In genomic region chr1:193337787-193338310, GRCm38 (mm10) we compare ENCODE assay signal across 16 mouse cellular contexts. TPM values are rescaled to one million over a fixed set of nuclear protein-coding genes. Genes with fewer than 3 reads are reported as not detected.
DNase-seq lines count a peak whose midpoint lies in the region; ATAC-seq and TF ChIP-seq lines count a peak whose summit lies in the region.
"Had no signal": no experiment of that assay in that cellular context is flagged by ENCODE, and none has a peak within 500 bp of the region (broad histone marks: within the 10 kb centered on the region; RNA-seq: fewer than 3 reads in every experiment).

No protein-coding gene starts in this region.

- no peaks in the 10 kb centered on the region for H3K9me3 ChIP-seq in neural tube, embryonic 14.5 days (ENCODE audit: control insufficient read depth, low read length)
- H3K9me3 ChIP-seq in intestine, embryonic 16.5 days (ENCODE audit: control insufficient read depth, low read length): no peaks in the 10 kb centered on the region
- H3K9me3 ChIP-seq: embryonic facial prominence, embryonic 15.5 days; lung, embryonic 15.5 days had no signal

- TF ChIP-seq POLR2A in heart, adult 2 months (IDR thresholded peaks at IDR 0.05; ENCODE audit: insufficient read depth, low read depth, low read length): no peak

- no peak for TF ChIP-seq EP300 in heart, adult 2 months (IDR thresholded peaks at IDR 0.05; ENCODE audit: insufficient read depth, low read depth, low read length)

- no peak overlapping the region for H3K4me3 ChIP-seq in heart, adult 2 months
- H3K4me3 ChIP-seq in neural tube, embryonic 14.5 days (ENCODE audit: low read depth, low read length): no peak overlapping the region
- H3K4me3 ChIP-seq in intestine, embryonic 16.5 days (ENCODE audit: low read length): no peak overlapping the region
- H3K4me3 ChIP-seq: embryonic facial prominence, embryonic 15.5 days; left cerebral cortex, adult 2 months; lung, embryonic 15.5 days had no signal

- no peak overlapping the region for H3K9ac ChIP-seq in heart, adult 2 months (ENCODE audit: low read depth, low read length)
- H3K9ac ChIP-seq in neural tube, embryonic 14.5 days (replicated peaks; ENCODE audit: low read depth, low read length): 0 out of 2 replicates have a peak overlapping the region, but pooled peaks have one; percentile 21
- H3K9ac ChIP-seq in intestine, embryonic 16.5 days (ENCODE audit: low read depth, low read length): no peak overlapping the region
- H3K9ac ChIP-seq: embryonic facial prominence, embryonic 15.5 days; lung, embryonic 15.5 days had no signal

- 46% methylated on average over 4 of the region's 4 CpGs for WGBS in heart, adult 2 months
- WGBS in neural tube, embryonic 14.5 days: 63% methylated on average over 4 of the region's 4 CpGs
- 73% methylated on average over 4 of the region's 4 CpGs for WGBS in intestine, embryonic 16.5 days

- no peaks in the 10 kb centered on the region for H3K27me3 ChIP-seq in heart, adult 2 months (ENCODE audit: control insufficient read depth, insufficient read depth, low read length)
- no peaks in the 10 kb centered on the region for H3K27me3 ChIP-seq in neural tube, embryonic 14.5 days (ENCODE audit: control insufficient read depth, insufficient read depth, low read length)
- no peaks in the 10 kb centered on the region for H3K27me3 ChIP-seq in intestine, embryonic 16.5 days (replicated peaks; ENCODE audit: control insufficient read depth, insufficient read depth, low read length)
- H3K27me3 ChIP-seq: embryonic facial prominence, embryonic 15.5 days; lung, embryonic 15.5 days had no signal

- no peaks in the 10 kb centered on the region for H3K36me3 ChIP-seq in heart, adult 2 months (ENCODE audit: control insufficient read depth, insufficient read depth, low read length)
- H3K36me3 ChIP-seq in neural tube, embryonic 14.5 days (ENCODE audit: control insufficient read depth, insufficient read depth, low read length): no peaks in the 10 kb centered on the region
- no peaks in the 10 kb centered on the region for H3K36me3 ChIP-seq in intestine, embryonic 16.5 days (ENCODE audit: control insufficient read depth, insufficient read depth, low read length)
- H3K36me3 ChIP-seq: embryonic facial prominence, embryonic 15.5 days; lung, embryonic 15.5 days had no signal

- peaks cover 3% of the 10 kb centered on the region; the same call in 1 of the 2 replicates for H3K4me1 ChIP-seq in heart, adult 2 months (ENCODE audit: control insufficient read depth, insufficient read depth, low read length)
- no peaks in the 10 kb centered on the region for H3K4me1 ChIP-seq in neural tube, embryonic 14.5 days (ENCODE audit: control insufficient read depth, insufficient read depth, low read length)
- no peaks in the 10 kb centered on the region; the same call in 1 of the 2 replicates for H3K4me1 ChIP-seq in intestine, embryonic 16.5 days (ENCODE audit: control insufficient read depth, insufficient read depth, low read length)
- H3K4me1 ChIP-seq: lung, embryonic 15.5 days had no signal

- peak overlapping the region; percentile 17; the same call in 1 of the 2 replicates for H3K27ac ChIP-seq in heart, adult 2 months
- H3K27ac ChIP-seq in neural tube, embryonic 14.5 days (ENCODE audit: low read depth, low read length): no peak overlapping the region; the same call in 1 of the 2 replicates
- H3K27ac ChIP-seq in intestine, embryonic 16.5 days (ENCODE audit: low read length): no peak overlapping the region
- H3K27ac ChIP-seq: lung, embryonic 15.5 days had no signal

- no peak overlapping the region for H3K4me2 ChIP-seq in neural tube, embryonic 14.5 days (ENCODE audit: low read depth, low read length)
- H3K4me2 ChIP-seq in intestine, embryonic 16.5 days (ENCODE audit: low read depth, low read length): no peak overlapping the region
- H3K4me2 ChIP-seq: embryonic facial prominence, embryonic 15.5 days; lung, embryonic 15.5 days had no signal

- ATAC-seq in activated CD4-positive, CD25-positive, alpha-beta regulatory T cell, adult 4 months: peak; percentile 26
- no peak for ATAC-seq in neural tube, embryonic 14.5 days (ENCODE audit: low read depth)
- no peak for ATAC-seq in monocyte, adult 5-6 weeks (replicated peaks; ENCODE audit: insufficient number of reproducible peaks, low FRiP score, low TSS enrichment, poor library complexity, severe bottlenecking)
- no peak for ATAC-seq in intestine, embryonic 16.5 days

- intact Hi-C loops in heart, adult 2 months (cut with DNase I): no loop called here

- no peak for DNase-seq in heart, adult 2 months
- DNase-seq in heart, adult 11 months: no peak
- DNase-seq in 3134 (ENCODE audit: extremely low read depth, insufficient read length, low spot score): peak; percentile 34
- no peak for DNase-seq in gastrocnemius, postnatal 4 days (ENCODE audit: low spot score in 2 of 2)
- DNase-seq: adrenal gland, adult 2 months; cerebellum, postnatal 36 days; kidney, adult 2 months had no signal

- no peak for TF ChIP-seq CTCF in heart, adult 2 months (IDR thresholded peaks at IDR 0.05)

- no peaks in the 10 kb centered on the region for H3K79me2 ChIP-seq in heart, adult 2 months (replicated peaks; ENCODE audit: control insufficient read depth, insufficient read depth, low read length)

RNA-seq across cellular contexts. Expression of gene Camk1g, which starts 32.2 kb away (rescaled TPM):
- total RNA-seq in heart, adult 2 months (2021): under 1 TPM in 1 of 2 experiments, not detected in 1; 0.16 TPM
- polyA plus RNA-seq in heart, adult 2 months (2012; rRNA removed): 2.8 and 2.9 TPM in 2 replicates
- not detected for polyA plus RNA-seq in activated CD4-positive, CD25-positive, alpha-beta regulatory T cell, adult 4 months (2017; shearing (Covaris generic))
- 45.3 and 51.0 TPM in 2 replicates for polyA plus RNA-seq in neural tube, embryonic 14.5 days (2014; fragmentation: Nextera tagmentation; extraction: Ambion mirVana)
- 1 to 10 TPM; 1.0 to 1.2 TPM for total RNA-seq in gastrocnemius, postnatal 4 days (2021)
- total RNA-seq in monocyte, adult 5-6 weeks (2017): not detected in 3 replicates
- polyA plus RNA-seq in intestine, embryonic 16.5 days (2015; fragmentation: Nextera tagmentation; extraction: Ambion mirVana): 4.7 and 5.2 TPM in 2 replicates
- total RNA-seq: adrenal gland, adult 2 months; liver, adult 2 months; megakaryocyte-erythroid progenitor cell, adult 5-6 weeks had no signal
- polyA plus RNA-seq: liver, adult 2 months had no signal
